Mouse (Mus musculus) embryonic facial prominence, embryonic 15.5 days (tissue): Measurements from ENCODE around the gene Rassf5. TPM values are rescaled to one million over a fixed set of nuclear protein-coding genes. Genes with fewer than 3 reads are reported as not detected.

Source experiments
- ATAC-seq: fragments of 200-750 bp; cut with Nextera tagmentation; 2 replicates; pipeline ENCODE4 v1.8.0; 2017; ENCODE audit warnings: low read depth, moderate TSS enrichment; ENCODE audit not compliant: insufficient number of reproducible peaks, low FRiP score, low TSS enrichment
- H3K27ac ChIP-seq: fragments of 300-500 bp; sonication (generic); replicated peaks from 2 replicates; pipeline ENCODE4 v1.5.1; 2015; ENCODE audit warnings: mild to moderate bottlenecking, inconsistent platforms
- H3K27me3 ChIP-seq: fragments of 300-500 bp; sonication (generic); 2 replicates; pipeline ENCODE4 v1.6.1; 2015; ENCODE audit warnings: inconsistent platforms
- H3K36me3 ChIP-seq: fragments of 300-500 bp; sonication (generic); 2 replicates; pipeline ENCODE4 v1.6.1; 2015; ENCODE audit warnings: mild to moderate bottlenecking, inconsistent platforms
- H3K4me1 ChIP-seq: fragments of 300-500 bp; sonication (generic); 2 replicates; pipeline ENCODE4 v1.6.1; 2015; ENCODE audit warnings: inconsistent platforms
- H3K4me2 ChIP-seq: fragments of 300-500 bp; sonication (generic); replicated peaks from 2 replicates; pipeline ENCODE4 v1.6.1; 2015; ENCODE audit warnings: mild to moderate bottlenecking, inconsistent platforms
- H3K4me3 ChIP-seq: fragments of 300-500 bp; sonication (generic); replicated peaks from 2 replicates; pipeline ENCODE4 v1.5.1; 2015; ENCODE audit warnings: mild to moderate bottlenecking, inconsistent platforms
- H3K9ac ChIP-seq: fragments of 300-500 bp; sonication (generic); 2 replicates; pipeline ENCODE4 v1.6.1; 2015; ENCODE audit warnings: inconsistent platforms
- H3K9me3 ChIP-seq: fragments of 300-500 bp; sonication (generic); replicated peaks from 2 replicates; pipeline ENCODE4 v1.6.1; 2016; ENCODE audit warnings: inconsistent platforms
- WGBS: fragments of 180-500 bp; shearing (Covaris S2); methylation state at CpG from one replicate; pipeline ENCODE4 v1.1.7; 2015; 5-methylcytosine and 5-hydroxymethylcytosine counted together
- polyA plus RNA-seq: library from polyadenylated mRNA; unstranded; fragments of >200 nt; fragmentation: Nextera tagmentation; extraction: Ambion mirVana; gene quantifications from 2 replicates; pipeline ENCODE4 v1.2.1, GENCODE M21; 2015

The Rassf5 gene
- polyA plus RNA-seq, 1 experiment from 2014 or later: 4.6 TPM

DNA sequence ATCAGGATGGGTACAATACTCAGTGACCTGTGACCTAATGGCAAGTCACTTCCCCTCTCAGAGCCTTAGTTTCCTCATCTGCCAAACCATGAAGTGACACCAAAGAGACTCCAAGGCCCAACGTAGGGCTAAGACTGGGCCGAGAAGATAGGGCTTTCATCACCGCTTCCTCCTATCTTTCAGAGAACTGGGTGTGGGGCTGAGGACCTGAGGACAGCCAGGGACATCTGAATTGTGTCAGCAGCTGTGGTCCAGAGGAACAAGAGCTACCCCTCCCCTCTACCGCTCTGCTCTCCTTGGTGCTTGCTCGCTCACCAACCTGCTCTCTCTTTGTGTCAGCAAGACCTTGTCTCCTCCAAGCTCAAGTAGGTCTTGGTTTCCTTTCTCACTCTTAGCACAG is 56.4 kb downstream of the Rassf5 start:
- H3K27ac ChIP-seq: no peak overlapping the region
- no peaks in the 10 kb centered on the region for H3K9me3 ChIP-seq
- peaks cover 14% of the 10 kb centered on the region for H3K4me1 ChIP-seq
- no peak for ATAC-seq
- no peaks in the 10 kb centered on the region for H3K27me3 ChIP-seq
- no peaks in the 10 kb centered on the region for H3K36me3 ChIP-seq
- H3K9ac ChIP-seq: no peak overlapping the region
- 89% methylated on average over 5 of the region's 5 CpGs for WGBS
- H3K4me2 ChIP-seq: no peak overlapping the region
- H3K4me3 ChIP-seq: no peak overlapping the region

DNA sequence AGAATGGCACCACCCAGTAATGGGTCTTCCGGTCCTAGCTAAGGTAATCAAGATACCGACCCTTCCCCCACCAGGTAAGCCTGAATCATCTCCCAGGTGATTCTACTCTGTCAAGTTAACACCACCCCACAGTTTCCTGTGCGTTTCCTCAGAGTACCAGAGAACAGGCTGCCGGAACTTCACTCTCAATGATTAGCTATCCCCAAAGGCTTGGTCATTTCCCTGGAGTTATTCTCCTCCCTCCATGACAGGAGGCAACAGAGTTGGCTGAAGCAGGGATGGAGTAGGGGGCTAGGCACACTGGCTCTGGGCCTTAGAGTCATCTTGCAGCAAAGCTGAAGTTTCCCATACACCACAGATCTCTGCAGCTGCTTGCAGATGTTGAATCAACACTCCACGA is 57.2 kb downstream of the Rassf5 start:
- no peaks in the 10 kb centered on the region for H3K9me3 ChIP-seq
- H3K4me3 ChIP-seq: no peak overlapping the region
- peaks cover 14% of the 10 kb centered on the region for H3K4me1 ChIP-seq
- no peak overlapping the region for H3K4me2 ChIP-seq
- ATAC-seq: no peak
- 86% methylated on average over 5 of the region's 5 CpGs for whole genome bisulfite sequencing
- H3K27ac ChIP-seq: no peak overlapping the region
- H3K36me3 ChIP-seq: no peaks in the 10 kb centered on the region
- no peaks in the 10 kb centered on the region for H3K27me3 ChIP-seq
- H3K9ac ChIP-seq: no peak overlapping the region

GRCm38 (mm10) chr1:131186995-131187394 is 58.1 kb downstream of the Rassf5 start:
- Histone ChIP-seq H3K9me3 (no peaks in the 10 kb centered on the region), H3K9ac (no peak overlapping the region), H3K4me2 (no peak overlapping the region), H3K4me1 (peaks cover 14% of the 10 kb centered on the region), H3K27ac (no peak overlapping the region), H3K4me3 (no peak overlapping the region), H3K36me3 (no peaks in the 10 kb centered on the region), H3K27me3 (no peaks in the 10 kb centered on the region)
- WGBS: 81% methylated on average over 6 of the region's 6 CpGs
- ATAC-seq: no peak

GRCm38 (mm10) chr1:131185821-131186506 is 59.1 kb downstream of the Rassf5 start:
- no peak for ATAC-seq
- 73% methylated on average over 13 of the region's 13 CpGs for WGBS
- no peak overlapping the region for H3K9ac ChIP-seq
- peaks cover 18% of the 10 kb centered on the region for H3K4me1 ChIP-seq
- H3K27ac ChIP-seq: no peak overlapping the region
- H3K9me3 ChIP-seq: no peaks in the 10 kb centered on the region
- no peaks in the 10 kb centered on the region for H3K36me3 ChIP-seq
- no peak overlapping the region for H3K4me3 ChIP-seq
- no peaks in the 10 kb centered on the region for H3K27me3 ChIP-seq
- H3K4me2 ChIP-seq: no peak overlapping the region

GRCm38 (mm10) chr1:131184956-131185660 is 60.0 kb downstream of the Rassf5 start:
- Histone ChIP-seq H3K4me2 (no peak overlapping the region), H3K36me3 (no peaks in the 10 kb centered on the region), H3K9ac (no peak overlapping the region), H3K27me3 (no peaks in the 10 kb centered on the region), H3K4me3 (no peak overlapping the region), H3K27ac (no peak overlapping the region), H3K4me1 (peaks cover 22% of the 10 kb centered on the region), H3K9me3 (no peaks in the 10 kb centered on the region)
- no peak for ATAC-seq
- 64% methylated on average over 8 of the region's 8 CpGs for WGBS

- Histone ChIP-seq H3K27me3 (no peaks in the 10 kb centered on the region), H3K4me3 (no peak overlapping the region), H3K9ac (no peak overlapping the region), H3K36me3 (peaks cover 3% of the 10 kb centered on the region; the same call in 1 of the 2 replicates), H3K27ac (peak overlapping the region; percentile 60), H3K4me1 (peaks cover 22% of the 10 kb centered on the region), H3K9me3 (no peaks in the 10 kb centered on the region), H3K4me2 (no peak overlapping the region)
- no peak for ATAC-seq
- WGBS: 58% methylated on average over 9 of the region's 9 CpGs
Measured at GRCm38 (mm10) chr1:131184253-131184955, 60.7 kb downstream of the Rassf5 start.

DNA sequence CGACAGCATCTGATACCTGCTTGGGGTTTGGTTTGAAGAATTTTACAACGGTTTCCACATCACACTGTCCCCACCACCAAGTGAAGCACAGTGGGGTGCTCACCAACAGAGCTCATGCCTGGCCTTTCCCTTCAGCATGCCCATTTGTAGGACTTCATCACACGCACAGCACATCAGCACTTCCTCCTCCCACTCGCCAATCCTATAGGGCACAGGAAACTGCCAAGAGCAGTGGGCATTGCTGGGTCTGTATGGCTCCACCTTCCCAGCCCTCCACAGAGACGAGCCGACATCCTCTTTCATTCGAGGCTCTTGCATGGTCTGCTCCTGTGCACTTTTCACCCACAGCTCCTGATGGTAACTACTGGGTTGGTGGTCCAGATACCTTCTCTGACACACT is 61.9 kb downstream of the Rassf5 start:
- no peak for ATAC-seq
- WGBS: 80% methylated on average over 7 of the region's 7 CpGs
- H3K4me3 ChIP-seq: no peak overlapping the region
- H3K27ac ChIP-seq: no peak overlapping the region
- no peaks in the 10 kb centered on the region for H3K27me3 ChIP-seq
- H3K9ac ChIP-seq: no peak overlapping the region
- peaks cover 11% of the 10 kb centered on the region; the same call in 1 of the 2 replicates for H3K36me3 ChIP-seq
- H3K4me1 ChIP-seq: peaks cover 22% of the 10 kb centered on the region
- no peak overlapping the region for H3K4me2 ChIP-seq
- no peaks in the 10 kb centered on the region for H3K9me3 ChIP-seq

DNA sequence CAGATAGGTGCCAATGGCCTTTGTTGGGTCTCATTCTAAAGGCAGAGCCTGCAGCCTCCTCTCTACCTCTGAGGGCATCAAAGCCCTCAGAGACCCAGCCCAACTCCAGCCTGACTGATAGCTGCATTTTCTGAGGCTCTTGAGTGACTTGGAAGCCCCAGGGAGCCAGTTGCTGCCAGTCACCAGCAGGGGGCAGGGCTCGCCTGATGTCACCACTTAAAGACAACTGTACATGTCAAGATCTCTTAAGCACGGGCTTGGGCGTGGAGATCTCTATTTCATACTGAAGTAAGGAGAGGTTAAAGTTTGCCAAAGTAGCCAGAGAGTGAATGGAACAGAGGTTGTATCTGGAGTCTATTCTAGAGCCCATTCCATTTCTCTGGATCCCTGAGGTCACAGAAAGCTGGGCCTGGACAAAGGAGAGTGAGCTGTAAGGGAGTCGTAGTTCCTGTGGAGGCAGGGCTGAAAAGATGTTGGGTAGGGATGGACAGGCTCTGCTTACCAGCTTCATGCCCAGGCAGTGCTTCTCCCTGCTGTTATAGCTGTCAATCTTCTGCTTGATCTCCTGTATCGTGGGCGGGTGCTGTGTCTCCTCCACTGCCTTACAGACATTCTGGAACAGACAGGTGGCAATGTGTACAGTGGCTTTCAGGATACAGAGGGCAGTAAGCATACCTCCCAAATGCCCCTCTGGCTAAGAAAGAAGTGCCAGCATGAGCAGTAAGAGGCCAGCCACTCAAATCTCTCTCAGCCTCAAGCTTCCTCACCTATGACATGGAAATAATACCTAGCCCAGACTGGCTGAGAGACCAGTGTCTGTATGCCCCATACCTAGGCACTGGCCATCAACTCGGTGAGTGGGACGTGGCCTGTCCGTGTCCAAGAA is 63.2 kb downstream of the Rassf5 start:
- Histone ChIP-seq H3K4me1 (peaks cover 22% of the 10 kb centered on the region), H3K9ac (no peak overlapping the region), H3K36me3 (peaks cover 23% of the 10 kb centered on the region), H3K27ac (no peak overlapping the region), H3K9me3 (no peaks in the 10 kb centered on the region), H3K4me3 (no peak overlapping the region), H3K4me2 (no peak overlapping the region), H3K27me3 (no peaks in the 10 kb centered on the region)
- peak; percentile 51; the same call in 1 of the 2 replicates for ATAC-seq
- WGBS: 61% methylated on average over 9 of the region's 9 CpGs

DNA sequence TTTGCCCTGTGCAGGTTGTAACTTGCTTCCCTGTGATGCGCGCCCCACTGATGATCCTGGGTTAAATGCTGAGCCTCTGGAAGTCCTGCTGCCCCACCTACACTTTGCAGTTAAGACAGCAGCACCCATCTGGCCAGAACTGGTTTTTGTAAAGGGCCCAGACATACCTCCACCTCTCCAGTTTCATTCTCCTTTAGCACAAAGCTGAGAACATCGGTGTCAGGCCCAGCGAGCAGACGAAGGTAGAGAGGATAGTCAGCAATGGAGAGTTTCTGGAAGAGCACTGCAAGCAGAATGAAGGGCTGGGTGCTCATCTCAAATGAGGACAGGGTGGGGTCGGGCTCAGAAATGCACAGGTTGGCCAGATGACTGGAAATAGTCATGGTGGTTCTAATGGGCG is 64.7 kb downstream of the Rassf5 start:
- Histone ChIP-seq H3K27ac (peak overlapping the region; percentile 51), H3K9me3 (no peaks in the 10 kb centered on the region), H3K9ac (no peak overlapping the region), H3K4me1 (peaks cover 22% of the 10 kb centered on the region), H3K36me3 (peaks cover 38% of the 10 kb centered on the region), H3K4me3 (no peak overlapping the region), H3K27me3 (no peaks in the 10 kb centered on the region), H3K4me2 (no peak overlapping the region)
- no peak for ATAC-seq
- WGBS: 78% methylated on average over 7 of the region's 7 CpGs

DNA sequence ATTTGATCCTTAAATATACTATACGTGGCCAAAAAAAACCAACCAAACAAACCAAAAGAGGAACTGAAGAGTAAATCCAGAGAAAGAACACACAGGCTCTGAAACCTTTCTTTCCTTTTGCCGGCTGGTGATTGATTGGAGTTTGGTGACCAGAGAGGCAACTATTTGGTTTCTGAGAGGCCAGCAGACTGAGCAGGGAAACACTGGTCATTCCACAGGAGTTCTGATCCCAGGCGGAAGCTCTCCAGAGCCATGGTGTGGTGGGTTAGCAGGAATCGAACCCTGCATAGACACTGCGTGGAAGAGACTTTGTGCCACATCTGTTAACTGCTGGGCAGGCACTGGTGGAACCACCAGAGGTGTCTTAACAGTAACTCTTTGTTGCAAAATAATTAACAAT is 67.0 kb downstream of the Rassf5 start:
- H3K36me3 ChIP-seq: peaks cover 56% of the 10 kb centered on the region
- peaks cover 8% of the 10 kb centered on the region; the same call in 1 of the 2 replicates for H3K4me1 ChIP-seq
- no peak overlapping the region for H3K27ac ChIP-seq
- H3K4me2 ChIP-seq: no peak overlapping the region
- no peak overlapping the region for H3K4me3 ChIP-seq
- H3K27me3 ChIP-seq: no peaks in the 10 kb centered on the region
- WGBS: 67% methylated on average over 5 of the region's 5 CpGs
- H3K9ac ChIP-seq: no peak overlapping the region
- ATAC-seq: no peak
- no peaks in the 10 kb centered on the region for H3K9me3 ChIP-seq

DNA sequence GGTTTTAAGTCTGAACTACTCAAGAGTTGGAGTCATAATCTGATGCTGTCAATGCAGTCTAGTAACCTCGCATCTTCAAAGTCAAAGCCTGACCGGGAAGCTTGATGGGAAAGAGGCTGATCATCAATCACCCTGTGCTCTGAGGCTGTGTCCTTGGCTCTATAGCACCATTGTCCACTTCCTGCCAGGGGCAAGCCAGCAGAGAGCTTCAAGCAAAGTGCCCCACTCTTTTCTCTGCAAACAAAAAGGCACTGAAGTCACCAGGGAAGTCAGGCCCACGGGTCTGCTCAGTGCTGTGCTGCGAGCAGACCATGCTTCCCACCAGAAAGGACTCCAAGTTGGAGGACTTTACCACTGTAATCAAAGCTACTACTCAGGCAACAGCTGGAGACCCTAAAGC is 67.8 kb downstream of the Rassf5 start:
- Histone ChIP-seq H3K36me3 (peaks cover 64% of the 10 kb centered on the region), H3K4me1 (peaks cover 8% of the 10 kb centered on the region; the same call in 1 of the 2 replicates), H3K27ac (no peak overlapping the region), H3K4me2 (no peak overlapping the region), H3K27me3 (no peaks in the 10 kb centered on the region), H3K9ac (no peak overlapping the region), H3K9me3 (no peaks in the 10 kb centered on the region), H3K4me3 (no peak overlapping the region)
- WGBS: 79% methylated on average over 4 of the region's 4 CpGs
- no peak for ATAC-seq
